Mouse (Mus musculus): ENCODE measurements around the gene Has1. TPM values are rescaled to one million over a fixed set of nuclear protein-coding genes. Genes with fewer than 3 reads are reported as not detected.
"Not testable (repeated sequence)": the region's sequence is repeated elsewhere in the genome, so short reads cannot be mapped to it uniquely, and the experiment has no call there.

The Has1 gene
- polyA plus RNA-seq, 2 experiments, result not detected

DNA sequence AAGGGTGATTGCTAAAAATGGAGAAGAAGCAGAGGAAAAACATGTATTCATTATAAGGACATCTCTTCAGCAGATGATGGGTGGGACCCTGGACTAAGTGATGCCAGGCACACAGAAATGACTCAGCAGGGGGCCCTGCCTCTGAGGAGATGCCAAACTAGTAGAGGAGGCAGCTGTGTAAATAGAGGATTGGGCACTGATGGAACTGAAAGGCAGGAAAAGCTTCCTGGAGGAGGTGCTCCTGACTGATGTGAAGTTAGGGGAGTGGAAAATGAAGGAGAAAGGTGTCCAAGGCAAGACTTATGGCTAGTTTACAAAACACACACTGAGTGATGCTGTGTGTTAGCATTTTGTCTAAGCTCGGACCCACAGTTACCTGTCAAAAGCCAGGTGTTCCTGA, 2.4 kb upstream of the Has1 start:
- no peak overlapping the region for H3K9ac ChIP-seq (replicated peaks)
- ATAC-seq (ENCODE audit: insufficient read depth) (no peak), DNase-seq (ENCODE audit: low read depth in 3 of 3, low spot score in 3 of 3) (no peak)
- 50% methylated on average over 1 of the region's 1 CpGs for WGBS (ENCODE audit: insufficient replicate concordance)
- no peaks in the 10 kb centered on the region for H3K36me3 ChIP-seq (replicated peaks; ENCODE audit: control insufficient read depth, insufficient read depth, low read depth)
- no peaks in the 10 kb centered on the region for H3K4me1 ChIP-seq (replicated peaks; ENCODE audit: control insufficient read depth in 2 of 2, insufficient read depth in 2 of 2, low read length in 1 of 2)
- no peaks in the 10 kb centered on the region for H3K9me3 ChIP-seq (ENCODE audit: control insufficient read depth, low read length)
- no peak overlapping the region for H3K4me3 ChIP-seq (ENCODE audit: insufficient read depth in 1 of 2, low read depth in 2 of 2, low read length in 2 of 2)
- H3K27me3 ChIP-seq (ENCODE audit: control insufficient read depth, insufficient read depth, low read length), result no peaks in the 10 kb centered on the region
- TF ChIP-seq EP300 (IDR thresholded peaks at IDR 0.05; ENCODE audit: low read depth) (no peak), CTCF (IDR thresholded peaks at IDR 0.05; ENCODE audit: low read depth) (no peak)
- H3K4me2 ChIP-seq (ENCODE audit: low read depth), result no peak overlapping the region
- H3K27ac ChIP-seq, result no peak overlapping the region

- TF ChIP-seq CTCF (IDR thresholded peaks at IDR 0.05; ENCODE audit: low read depth) (no peak), EP300 (IDR thresholded peaks at IDR 0.05; ENCODE audit: low read depth) (no peak)
- H3K4me3 ChIP-seq (ENCODE audit: insufficient read depth in 1 of 2, low read depth in 2 of 2, low read length in 2 of 2), result no peak overlapping the region
- ATAC-seq (ENCODE audit: insufficient read depth), result no peak
- H3K4me2 ChIP-seq (ENCODE audit: low read depth), result no peak overlapping the region
- WGBS (ENCODE audit: insufficient replicate concordance), result 67% methylated on average over 1 of the region's 1 CpGs
- H3K27me3 ChIP-seq (ENCODE audit: control insufficient read depth, insufficient read depth, low read length), result no peaks in the 10 kb centered on the region
- H3K4me1 ChIP-seq (replicated peaks; ENCODE audit: control insufficient read depth in 2 of 2, insufficient read depth in 2 of 2, low read length in 1 of 2), result no peaks in the 10 kb centered on the region
- no peak for DNase-seq (ENCODE audit: low read depth in 3 of 3, low spot score in 3 of 3)
- no peak overlapping the region for H3K9ac ChIP-seq (replicated peaks)
- H3K27ac ChIP-seq, result no peak overlapping the region
- no peaks in the 10 kb centered on the region for H3K36me3 ChIP-seq (replicated peaks; ENCODE audit: control insufficient read depth, insufficient read depth, low read depth)
- H3K9me3 ChIP-seq (ENCODE audit: control insufficient read depth, low read length), result no peaks in the 10 kb centered on the region
Observed at GRCm38 (mm10) chr17:17856612-17857011, 1.6 kb upstream of the Has1 start.

- ATAC-seq (ENCODE audit: insufficient read depth) (no peak), DNase-seq (ENCODE audit: low read depth in 3 of 3, low spot score in 3 of 3) (no peak)
- 25% methylated on average over 54 of the region's 55 CpGs for WGBS (ENCODE audit: insufficient replicate concordance)
- Histone ChIP-seq H3K27me3 (ENCODE audit: control insufficient read depth, insufficient read depth, low read length) (peaks cover 5% of the 10 kb centered on the region), H3K4me2 (ENCODE audit: low read depth) (no peak overlapping the region), H3K27ac (no peak overlapping the region), H3K9me3 (ENCODE audit: control insufficient read depth, low read length) (no peaks in the 10 kb centered on the region), H3K4me1 (replicated peaks; ENCODE audit: control insufficient read depth in 2 of 2, insufficient read depth in 2 of 2, low read length in 1 of 2) (no peaks in the 10 kb centered on the region), H3K36me3 (replicated peaks; ENCODE audit: control insufficient read depth, insufficient read depth, low read depth) (no peaks in the 10 kb centered on the region), H3K4me3 (ENCODE audit: insufficient read depth in 1 of 2, low read depth in 2 of 2, low read length in 2 of 2) (no peak overlapping the region), H3K9ac (replicated peaks) (no peak overlapping the region)
- TF ChIP-seq EP300 (IDR thresholded peaks at IDR 0.05; ENCODE audit: low read depth) (no peak), CTCF (IDR thresholded peaks at IDR 0.05; ENCODE audit: low read depth) (no peak)
Observed at GRCm38 (mm10) chr17:17849906-17850712, 4.9 kb downstream of the Has1 start.

DNA sequence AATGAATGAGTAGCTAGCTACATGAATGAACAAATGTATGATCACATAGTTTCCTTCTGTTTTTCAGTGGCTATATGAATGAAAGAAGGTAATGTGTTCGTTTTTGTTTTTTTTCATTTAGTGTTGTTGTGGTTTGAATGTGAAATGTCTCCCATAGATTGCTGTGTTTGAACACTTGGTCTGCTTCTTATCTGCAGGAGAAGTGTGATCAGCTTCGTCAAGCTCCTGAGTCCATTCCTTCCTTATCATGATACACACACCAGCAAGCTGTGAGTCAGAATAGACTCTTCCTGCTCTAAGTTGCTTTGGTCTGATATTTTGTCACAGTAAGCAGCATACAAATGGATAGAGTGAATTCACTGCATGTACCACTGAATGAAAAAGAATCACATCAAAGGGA, 6.0 kb downstream of the Has1 start:
- H3K36me3 ChIP-seq (replicated peaks; ENCODE audit: control insufficient read depth, insufficient read depth, low read depth), result no peaks in the 10 kb centered on the region
- H3K27ac ChIP-seq, result no peak overlapping the region
- ATAC-seq (ENCODE audit: insufficient read depth) (peak; percentile 67), DNase-seq (ENCODE audit: low read depth in 3 of 3, low spot score in 3 of 3) (no peak)
- H3K4me3 ChIP-seq (ENCODE audit: insufficient read depth in 1 of 2, low read depth in 2 of 2, low read length in 2 of 2), result no peak overlapping the region
- peaks cover 5% of the 10 kb centered on the region for H3K27me3 ChIP-seq (ENCODE audit: control insufficient read depth, insufficient read depth, low read length)
- 0 out of 2 replicates have a peak, but pooled peaks have one; percentile 32 for TF ChIP-seq EP300 (IDR thresholded peaks at IDR 0.05; ENCODE audit: low read depth)
- TF ChIP-seq CTCF (IDR thresholded peaks at IDR 0.05; ENCODE audit: low read depth), result no peak
- no peaks in the 10 kb centered on the region for H3K9me3 ChIP-seq (ENCODE audit: control insufficient read depth, low read length)
- WGBS (ENCODE audit: insufficient replicate concordance), result 13% methylated on average over 2 of the region's 2 CpGs
- H3K4me1 ChIP-seq (replicated peaks; ENCODE audit: control insufficient read depth in 2 of 2, insufficient read depth in 2 of 2, low read length in 1 of 2), result no peaks in the 10 kb centered on the region
- no peak overlapping the region for H3K4me2 ChIP-seq (ENCODE audit: low read depth)
- no peak overlapping the region for H3K9ac ChIP-seq (replicated peaks)

- Histone ChIP-seq H3K27me3 (ENCODE audit: control insufficient read depth, insufficient read depth, low read length) (peaks cover 4% of the 10 kb centered on the region), H3K4me2 (ENCODE audit: low read depth) (no peak overlapping the region), H3K9me3 (ENCODE audit: control insufficient read depth, low read length) (no peaks in the 10 kb centered on the region), H3K27ac (no peak overlapping the region), H3K36me3 (replicated peaks; ENCODE audit: control insufficient read depth, insufficient read depth, low read depth) (no peaks in the 10 kb centered on the region), H3K9ac (replicated peaks) (no peak overlapping the region), H3K4me1 (replicated peaks; ENCODE audit: control insufficient read depth in 2 of 2, insufficient read depth in 2 of 2, low read length in 1 of 2) (no peaks in the 10 kb centered on the region), H3K4me3 (ENCODE audit: insufficient read depth in 1 of 2, low read depth in 2 of 2, low read length in 2 of 2) (no peak overlapping the region)
- WGBS (ENCODE audit: insufficient replicate concordance), result 56% methylated on average over 10 of the region's 10 CpGs
- TF ChIP-seq CTCF (IDR thresholded peaks at IDR 0.05; ENCODE audit: low read depth) (peak; percentile 34; the same call in 1 of the 2 replicates), EP300 (IDR thresholded peaks at IDR 0.05; ENCODE audit: low read depth) (no peak)
- no peak for DNase-seq (ENCODE audit: low read depth in 3 of 3, low spot score in 3 of 3)
- ATAC-seq (ENCODE audit: insufficient read depth), result no peak
Observed at GRCm38 (mm10) chr17:17845187-17846027, 9.6 kb downstream of the Has1 start.

- H3K9me3 ChIP-seq (ENCODE audit: control insufficient read depth, low read length); H3K4me1 ChIP-seq (replicated peaks; ENCODE audit: control insufficient read depth in 2 of 2, insufficient read depth in 2 of 2, low read length in 1 of 2); H3K4me2 ChIP-seq (ENCODE audit: low read depth); H3K4me3 ChIP-seq (ENCODE audit: insufficient read depth in 1 of 2, low read depth in 2 of 2, low read length in 2 of 2); DNase-seq (ENCODE audit: low read depth in 3 of 3, low spot score in 3 of 3); H3K9ac ChIP-seq (replicated peaks); ATAC-seq (ENCODE audit: insufficient read depth); H3K27me3 ChIP-seq (ENCODE audit: control insufficient read depth, insufficient read depth, low read length); H3K27ac ChIP-seq; H3K36me3 ChIP-seq (replicated peaks; ENCODE audit: control insufficient read depth, insufficient read depth, low read depth): not testable (repeated sequence)
- 56% methylated on average over 3 of the region's 3 CpGs for WGBS (ENCODE audit: insufficient replicate concordance)
Observed at GRCm38 (mm10) chr17:17844606-17845005, 10.4 kb downstream of the Has1 start.

Data from liver, embryonic 14.5 days (tissue).